Comparison of ENCODE assay signal across 8 mouse cellular contexts in genomic region chr12:101027451-101028246, GRCm38 (mm10). TPM values are rescaled to one million over a fixed set of nuclear protein-coding genes. Genes with fewer than 3 reads are reported as not detected.
A peak's percentile ranks its signal among the peaks of the same experiment; 100 is the strongest.
DNase-seq lines count a peak whose midpoint lies in the region; ATAC-seq and TF ChIP-seq lines count a peak whose summit lies in the region.

No protein-coding gene starts in this region.

- no peak for TF ChIP-seq EP300 in liver, postnatal 0 days (IDR thresholded peaks at IDR 0.05; ENCODE audit: low read depth)
- TF ChIP-seq EP300 in stomach, postnatal 0 days (optimal IDR thresholded peaks at IDR 0.05): no peak

- intact Hi-C loops in heart, postnatal 14 days (cut with DNase I): no loop called here

- H3K9ac ChIP-seq in embryonic facial prominence, embryonic 11.5 days (replicated peaks; ENCODE audit: low read length): peak overlapping the region; percentile 73
- H3K9ac ChIP-seq in hindbrain, postnatal 0 days (replicated peaks; ENCODE audit: low read length): peak overlapping the region; percentile 10
- peak overlapping the region; percentile 88 for H3K9ac ChIP-seq in liver, postnatal 0 days (replicated peaks)
- peak overlapping the region; percentile 71 for H3K9ac ChIP-seq in stomach, postnatal 0 days (ENCODE audit: low read length)

- H3K36me3 ChIP-seq in embryonic facial prominence, embryonic 11.5 days (replicated peaks; ENCODE audit: control insufficient read depth, insufficient read depth, low read depth, low read length): no peaks in the 10 kb centered on the region
- no peaks in the 10 kb centered on the region for H3K36me3 ChIP-seq in hindbrain, postnatal 0 days (ENCODE audit: insufficient read depth, low read length)
- no peaks in the 10 kb centered on the region for H3K36me3 ChIP-seq in liver, postnatal 0 days (replicated peaks; ENCODE audit: insufficient read depth, low read length)
- H3K36me3 ChIP-seq in stomach, postnatal 0 days (ENCODE audit: control insufficient read depth, insufficient read depth, low read length): no peaks in the 10 kb centered on the region

- H3K4me1 ChIP-seq in embryonic facial prominence, embryonic 11.5 days (ENCODE audit: control insufficient read depth, insufficient read depth, low read length): no peaks in the 10 kb centered on the region; the same call in 1 of the 2 replicates
- H3K4me1 ChIP-seq in hindbrain, postnatal 0 days (ENCODE audit: insufficient read depth, low read length): 0 out of 2 replicates have a peak, but pooled peaks cover 4% of the 10 kb centered on the region
- peaks cover 43% of the 10 kb centered on the region for H3K4me1 ChIP-seq in liver, postnatal 0 days (ENCODE audit: insufficient read depth)
- H3K4me1 ChIP-seq in stomach, postnatal 0 days (replicated peaks; ENCODE audit: control insufficient read depth, insufficient read depth): no peaks in the 10 kb centered on the region

- ATAC-seq in embryonic facial prominence, embryonic 11.5 days (replicated peaks; ENCODE audit: insufficient number of reproducible peaks, low FRiP score, low TSS enrichment, low read depth): no peak
- no peak for ATAC-seq in hindbrain, postnatal 0 days
- no peak for ATAC-seq in liver, postnatal 0 days
- ATAC-seq in stomach, postnatal 0 days (ENCODE audit: low FRiP score, low TSS enrichment): no peak

- peak; percentile 35 to 37 for DNase-seq in heart, adult 18-20 months
- no peak for DNase-seq in heart, postnatal 14 days
- DNase-seq in CD4-positive helper T cell, adult 2 months (ENCODE audit: low read depth, low spot score): peak; percentile 80
- DNase-seq in embryonic facial prominence, embryonic 11.5 days (ENCODE audit: low spot score): no peak
- DNase-seq in hindbrain, postnatal 0 days (ENCODE audit: low spot score): no peak
- DNase-seq in liver, postnatal 0 days: peak; percentile 46
- DNase-seq in stomach, postnatal 0 days (ENCODE audit: low spot score): no peak
- no peak for DNase-seq in cerebellum, adult 18-20 months

- TF ChIP-seq CTCF in hindbrain, postnatal 0 days (IDR thresholded peaks at IDR 0.05; ENCODE audit: low read depth): no peak
- no peak for TF ChIP-seq CTCF in liver, postnatal 0 days (IDR thresholded peaks at IDR 0.05; ENCODE audit: low read depth)
- no peak for TF ChIP-seq CTCF in stomach, postnatal 0 days (IDR thresholded peaks at IDR 0.05; ENCODE audit: low read depth)

- H3K27me3 ChIP-seq in embryonic facial prominence, embryonic 11.5 days (ENCODE audit: control insufficient read depth, insufficient read depth, low read length): peaks cover 10% of the 10 kb centered on the region
- H3K27me3 ChIP-seq in hindbrain, postnatal 0 days (ENCODE audit: insufficient read depth, low read length): no peaks in the 10 kb centered on the region
- no peaks in the 10 kb centered on the region for H3K27me3 ChIP-seq in liver, postnatal 0 days (ENCODE audit: insufficient read depth, low read length)
- no peaks in the 10 kb centered on the region for H3K27me3 ChIP-seq in stomach, postnatal 0 days (ENCODE audit: control insufficient read depth, insufficient read depth, low read length)

- no peak overlapping the region for H3K27ac ChIP-seq in embryonic facial prominence, embryonic 11.5 days (replicated peaks; ENCODE audit: low read depth, low read length)
- H3K27ac ChIP-seq in hindbrain, postnatal 0 days: peak overlapping the region; percentile 48; the same call in 1 of the 2 replicates
- H3K27ac ChIP-seq in liver, postnatal 0 days (ENCODE audit: low read depth): peak overlapping the region; percentile 87; the same call in 1 of the 2 replicates
- peak overlapping the region; percentile 13; the same call in 1 of the 2 replicates for H3K27ac ChIP-seq in stomach, postnatal 0 days (replicated peaks)

- H3K4me3 ChIP-seq in embryonic facial prominence, embryonic 11.5 days (ENCODE audit: low read depth, low read length): peak overlapping the region; percentile 58
- peak overlapping the region; percentile 70 for H3K4me3 ChIP-seq in hindbrain, postnatal 0 days (ENCODE audit: low read length)
- peak overlapping the region; percentile 90 for H3K4me3 ChIP-seq in liver, postnatal 0 days (ENCODE audit: low read depth, low read length)
- H3K4me3 ChIP-seq in stomach, postnatal 0 days (ENCODE audit: low read depth, low read length): peak overlapping the region; percentile 64

- peak overlapping the region; percentile 93 for H3K4me2 ChIP-seq in embryonic facial prominence, embryonic 11.5 days (ENCODE audit: low read depth, low read length)
- H3K4me2 ChIP-seq in hindbrain, postnatal 0 days (ENCODE audit: low read depth, low read length): peak overlapping the region; percentile 69
- peak overlapping the region; percentile 100 for H3K4me2 ChIP-seq in liver, postnatal 0 days (ENCODE audit: low read depth, low read length)
- peak overlapping the region; percentile 94 for H3K4me2 ChIP-seq in stomach, postnatal 0 days (replicated peaks; ENCODE audit: low read depth)

- 2% methylated on average over 19 of the region's 19 CpGs for WGBS in embryonic facial prominence, embryonic 11.5 days
- 3% methylated on average over 19 of the region's 19 CpGs for WGBS in hindbrain, postnatal 0 days
- WGBS in liver, postnatal 0 days (ENCODE audit: insufficient replicate concordance): 4% methylated on average over 19 of the region's 19 CpGs
- 7% methylated on average over 19 of the region's 19 CpGs for WGBS in stomach, postnatal 0 days

- no peaks in the 10 kb centered on the region for H3K9me3 ChIP-seq in embryonic facial prominence, embryonic 11.5 days (replicated peaks; ENCODE audit: control insufficient read depth, low read length)
- H3K9me3 ChIP-seq in hindbrain, postnatal 0 days (ENCODE audit: low read length): no peaks in the 10 kb centered on the region
- H3K9me3 ChIP-seq in liver, postnatal 0 days (ENCODE audit: low read length): no peaks in the 10 kb centered on the region
- H3K9me3 ChIP-seq in stomach, postnatal 0 days (ENCODE audit: control insufficient read depth, low read length): no peaks in the 10 kb centered on the region

RNA-seq across cellular contexts. Expression of gene Ccdc88c, which starts 1.2 kb away (rescaled TPM):
- 1 to 10 TPM; 3.6 to 4.0 TPM for total RNA-seq in heart, adult 18-20 months (2021)
- 1 to 10 TPM; 9.6 to 9.7 TPM for total RNA-seq in heart, postnatal 14 days (2021)
- polyA plus RNA-seq in embryonic facial prominence, embryonic 11.5 days (2014; fragmentation: Nextera tagmentation; extraction: Ambion mirVana): 4.8 and 5.2 TPM in 2 replicates
- total RNA-seq in hindbrain, postnatal 0 days (2014; rRNA removed): 17.7 and 23.3 TPM in 2 replicates
- polyA plus RNA-seq in hindbrain, postnatal 0 days (2015; fragmentation: Nextera tagmentation; extraction: Ambion mirVana): 11.2 and 13.0 TPM in 2 replicates
- 3.6 and 4.2 TPM in 2 replicates for polyA plus RNA-seq in liver, postnatal 0 days (2015; fragmentation: Nextera tagmentation; extraction: Ambion mirVana)
- polyA plus RNA-seq in stomach, postnatal 0 days (2015; fragmentation: Nextera tagmentation; extraction: Ambion mirVana): 5.7 and 6.0 TPM in 2 replicates

RNA-seq across cellular contexts. Expression of gene Ppp4r3a, which starts 55.9 kb away (rescaled TPM):
- 10 to 100 TPM; 21.1 to 23.0 TPM for total RNA-seq in heart, adult 18-20 months (2021)
- 10 to 100 TPM; 30.4 to 31.4 TPM for total RNA-seq in heart, postnatal 14 days (2021)
- 56.4 and 62.9 TPM in 2 replicates for polyA plus RNA-seq in embryonic facial prominence, embryonic 11.5 days (2014; fragmentation: Nextera tagmentation; extraction: Ambion mirVana)
- 28.9 and 30.4 TPM in 2 replicates for total RNA-seq in hindbrain, postnatal 0 days (2014; rRNA removed)
- 15.8 and 16.3 TPM in 2 replicates for polyA plus RNA-seq in hindbrain, postnatal 0 days (2015; fragmentation: Nextera tagmentation; extraction: Ambion mirVana)
- 14.1 and 15.2 TPM in 2 replicates for polyA plus RNA-seq in liver, postnatal 0 days (2015; fragmentation: Nextera tagmentation; extraction: Ambion mirVana)
- 14.3 and 16.8 TPM in 2 replicates for polyA plus RNA-seq in stomach, postnatal 0 days (2015; fragmentation: Nextera tagmentation; extraction: Ambion mirVana)

Comparison
In these comparisons a context has a peak if more than half of its experiments do, and no peak if none do; other contexts are left out.
1. DNase-seq: peak in heart, adult 18-20 months (2 of 2), CD4-positive helper T cell, adult 2 months (single experiment) and liver, postnatal 0 days (single experiment); none in heart, postnatal 14 days (0 of 2), embryonic facial prominence, embryonic 11.5 days (single experiment), hindbrain, postnatal 0 days (single experiment), stomach, postnatal 0 days (single experiment) and cerebellum, adult 18-20 months (0 of 2).
2. H3K9ac ChIP-seq: peak in every context shown above with its lines; median percentile 88 in liver, postnatal 0 days; 73 in embryonic facial prominence, embryonic 11.5 days; 71 in stomach, postnatal 0 days; 10 in hindbrain, postnatal 0 days.
3. Peak in every context shown above with its lines, with median percentiles within 50 percentile points of each other: H3K4me2 ChIP-seq and H3K4me3 ChIP-seq.